ENCODE assay signal across 8 mouse cellular contexts in genomic region chr15:12321091-12321787, GRCm38 (mm10). TPM values are rescaled to one million over a fixed set of nuclear protein-coding genes. Genes with fewer than 3 reads are reported as not detected.
A peak's percentile ranks its signal among the peaks of the same experiment; 100 is the strongest.
DNase-seq lines count a peak whose midpoint lies in the region; ATAC-seq and TF ChIP-seq lines count a peak whose summit lies in the region.

Gene Golph3 (plus strand): TSS chr15:12321450.

- H3K9me3 ChIP-seq in hindbrain, embryonic 14.5 days (ENCODE audit: control insufficient read depth, low read length) = no peaks in the 10 kb centered on the region

- CTCF ChIA-PET in Patski (lab: Charles Lee) = interaction anchor here (1.3 kb wide), 1 partner anchor 50 kb away, joined by 3 read pairs; no protein-coding TSS in a partner anchor

- H3K4me2 ChIP-seq in hindbrain, embryonic 14.5 days (replicated peaks) = peak within 1 kb of the TSS; percentile 62

- in situ Hi-C loops in Patski (cut with MboI; ENCODE audit: low pct_unique_long_range_greater_than_20kb) = no loop called here

- POLR2A ChIA-PET in Patski (lab: Charles Lee) = interaction anchor here (0.8 to 1.2 kb wide), 3 partner anchors 15 to 144 kb away, joined by 3 read pairs; no protein-coding TSS in a partner anchor

- TF ChIP-seq CTCF in Patski (IDR thresholded peaks at IDR 0.05) = no peak

- under 1% methylated on average over 72 of the region's 74 CpGs for WGBS in hindbrain, embryonic 14.5 days

- peak within 1 kb of the TSS; percentile 95 for H3K27ac ChIP-seq in hindbrain, embryonic 14.5 days

- peak within 1 kb of the TSS; percentile 96 for H3K9ac ChIP-seq in hindbrain, embryonic 14.5 days

- H3K4me3 ChIP-seq in hindbrain, embryonic 14.5 days (replicated peaks; ENCODE audit: low read length) = peak within 1 kb of the TSS; percentile 83

- peaks cover 28% of the 10 kb centered on the region for H3K4me1 ChIP-seq in hindbrain, embryonic 14.5 days (replicated peaks; ENCODE audit: control insufficient read depth, insufficient read depth, low read length)

- DNase-seq in Patski (ENCODE audit: low read depth, low spot score) = no peak
- peak; percentile 98 for DNase-seq in cerebellum, postnatal 14 days
- peak; percentile 90 for DNase-seq in frontal cortex, postnatal 25 days (ENCODE audit: low spot score in 2 of 2)
- DNase-seq in hindbrain, embryonic 14.5 days (ENCODE audit: low spot score) = peak; percentile 95
- DNase-seq in layer of hippocampus, postnatal 36 days = peak; percentile 92 to 93
- DNase-seq in lung, postnatal 36 days = peak; percentile 97
- peak; percentile 96 for DNase-seq in retina, postnatal 1 day
- peak; percentile 89 to 90 for DNase-seq in urinary bladder, adult 18-20 months (ENCODE audit: low spot score in 2 of 2)

- H3K36me3 ChIP-seq in hindbrain, embryonic 14.5 days (replicated peaks; ENCODE audit: control insufficient read depth, insufficient read depth) = no peaks in the 10 kb centered on the region

- no peaks in the 10 kb centered on the region for H3K27me3 ChIP-seq in Patski
- peaks cover 10% of the 10 kb centered on the region for H3K27me3 ChIP-seq in hindbrain, embryonic 14.5 days (ENCODE audit: control insufficient read depth, insufficient read depth, low read length)

- peak; percentile 95 for ATAC-seq in Patski
- ATAC-seq in hindbrain, embryonic 14.5 days (ENCODE audit: low FRiP score) = peak; percentile 97

RNA-seq across cellular contexts. Expression of gene Golph3, which starts in this region (rescaled TPM):
- 106 TPM for polyA plus RNA-seq in Patski (2021)
- 96.9 and 112 TPM in 2 replicates for polyA plus RNA-seq in hindbrain, embryonic 14.5 days (2014; fragmentation: Nextera tagmentation; extraction: Ambion mirVana)
- 10 to 100 TPM; 92.1 to 99.2 TPM for total RNA-seq in layer of hippocampus, postnatal 36 days (2021)
